Mouse (Mus musculus): ENCODE data around the gene Sbpl.

- TF ChIP-seq CTCF (IDR thresholded peaks at IDR 0.05; ENCODE audit: control insufficient read depth, insufficient read depth, insufficient replicate concordance, low read depth, low read length) (no peak), POLR2A (IDR thresholded peaks at IDR 0.05; ENCODE audit: control insufficient read depth, low read depth, low read length) (no peak)
These were observed 21.6 kb upstream of the Sbpl start for GRCm38 (mm10) chr17:23976665-23977064.
